Mouse (Mus musculus) monocyte, adult 59 days (primary cell): ENCODE data around the gene Ahctf1. TPM values are rescaled to one million over a fixed set of nuclear protein-coding genes. Genes with fewer than 3 reads are reported as not detected.

ENCODE experiments used
- total RNA-seq, 2 experiments: library from RNA; stranded (reverse); gene quantifications; one replicate each; pipeline ENCODE4 v1.2.4; 2023

Gene Ahctf1
- 10 to 100 TPM; 49.6 to 55.3 TPM for total RNA-seq

DNA sequence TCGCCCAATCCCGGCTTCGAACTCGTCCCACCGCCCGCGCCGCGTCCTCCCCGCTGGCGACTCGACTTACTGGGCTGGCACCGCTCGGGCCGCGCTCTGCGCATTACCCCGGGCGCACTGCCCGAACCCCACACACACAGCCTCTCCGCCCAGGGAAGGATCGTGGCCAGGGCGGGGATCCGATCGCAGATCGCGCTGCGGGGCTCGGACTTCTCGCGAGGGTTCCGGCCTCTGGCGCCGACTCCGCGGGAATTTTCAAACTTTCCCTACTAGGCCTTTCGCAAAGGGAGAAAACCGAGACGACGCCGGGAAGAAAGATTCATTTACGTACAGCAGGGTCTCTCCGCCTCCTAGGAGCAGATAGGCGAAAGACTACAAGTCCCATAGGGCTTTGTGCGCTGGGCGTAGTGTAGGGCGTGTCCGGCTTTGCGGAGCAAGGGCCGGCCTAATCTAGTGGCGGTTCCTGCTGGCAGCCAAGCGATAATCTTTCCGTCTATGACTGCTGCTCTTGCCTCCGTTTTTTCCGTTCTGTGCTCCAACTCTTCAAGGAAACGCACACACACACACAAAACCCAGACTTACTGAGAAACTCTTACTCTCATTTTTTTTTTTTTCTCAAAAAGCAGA is at the start of gene Ahctf1:
Gene Ahctf1, minus strand, starts transcription at position 168 of the 627 bp plus-strand sequence.

DNA sequence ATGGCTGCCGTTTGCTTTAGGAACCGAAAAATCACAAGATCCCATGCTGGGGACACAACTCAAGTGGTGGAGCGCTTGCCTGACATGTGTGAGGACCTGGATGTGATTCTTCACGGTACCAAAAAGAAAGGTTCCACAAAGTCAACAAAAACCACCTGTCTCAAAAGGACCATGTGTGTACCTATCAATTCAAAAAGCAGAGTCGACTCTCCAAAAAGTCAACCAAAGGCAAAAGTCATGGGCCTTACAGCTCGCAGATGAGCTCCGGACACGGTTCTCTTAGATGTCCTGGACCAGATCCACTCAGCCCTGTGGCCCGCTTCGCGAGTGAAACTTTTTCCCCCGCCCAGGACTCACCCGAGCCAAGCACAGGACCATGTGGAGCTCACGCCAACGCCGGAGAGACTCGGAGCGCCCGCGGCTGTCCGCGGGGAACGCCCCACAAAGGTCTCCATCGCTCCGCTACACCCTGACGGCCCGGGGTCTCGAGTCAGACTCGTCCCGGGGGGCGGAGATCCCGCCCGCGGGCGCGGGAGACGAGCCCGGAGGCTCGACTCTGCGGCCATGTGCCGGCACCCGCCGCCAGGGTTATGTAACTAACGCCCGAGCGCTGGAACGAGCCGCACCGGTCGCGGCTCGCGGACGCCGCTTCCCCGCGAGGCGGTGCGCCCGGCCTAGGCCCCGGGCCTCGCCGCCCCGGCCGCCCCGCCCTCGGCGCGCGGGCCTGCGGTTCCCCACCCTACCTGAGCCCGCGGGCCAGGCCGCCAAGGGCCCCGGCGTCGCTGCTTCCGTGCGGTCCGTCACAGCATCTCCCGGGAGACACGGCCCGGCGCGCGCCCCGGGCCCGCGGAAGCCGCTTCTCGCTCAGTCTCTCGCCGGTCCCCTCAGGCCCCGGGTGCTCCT is 619 bp downstream of the Ahctf1 start, which contains the start of gene Gm10518:
Gene Gm10518, plus strand, starts transcription at position 767 of the 903 bp plus-strand sequence.

DNA sequence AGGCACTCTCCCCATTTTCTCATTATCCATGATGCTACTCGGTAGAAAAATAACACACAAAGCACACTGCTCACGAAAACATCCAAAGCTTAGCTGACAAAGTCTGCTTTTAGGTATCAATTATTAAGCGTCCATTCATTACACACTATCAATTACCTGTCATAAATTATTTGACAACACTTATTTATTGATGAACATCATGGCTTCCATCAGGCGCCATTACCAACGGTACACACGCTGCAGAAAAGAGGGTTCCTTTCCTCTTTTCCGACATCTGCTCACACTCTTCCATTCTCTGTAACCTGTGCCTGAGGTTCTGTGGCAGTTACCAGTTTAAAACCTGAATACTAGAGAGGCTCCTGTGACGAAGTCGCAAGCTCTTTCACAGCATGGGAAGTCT is 58.3 kb downstream of the Ahctf1 start, which contains the start of gene Kif28:
Gene Kif28, minus strand, starts transcription at position 101 of the 400 bp plus-strand sequence.

Other genes starting within 250 kb of the Ahctf1 start
- gene Sccpdh, start 135.5 kb downstream of the Ahctf1 start, total RNA-seq, result 1 to 10 TPM; 2.3 to 4.6 TPM
- gene Kif28, start 58.4 kb downstream of the Ahctf1 start, total RNA-seq, result not detected
- gene Gm10518, start 304 bp downstream of the Ahctf1 start, total RNA-seq, result under 1 TPM in 1 of 2 experiments, not detected in 1; 0.37 TPM
- gene Cdc42bpa, start 156.8 kb upstream of the Ahctf1 start, total RNA-seq, result 1 to 10 TPM; 3.6 to 4.5 TPM